Mouse (Mus musculus): ENCODE data around the gene Gm20388. TPM values are rescaled to one million over a fixed set of nuclear protein-coding genes. Genes with fewer than 3 reads are reported as not detected.

Gm20388 gene
- polyA plus RNA-seq, 1 experiment from 2014 or later: 8.3 TPM

DNA sequence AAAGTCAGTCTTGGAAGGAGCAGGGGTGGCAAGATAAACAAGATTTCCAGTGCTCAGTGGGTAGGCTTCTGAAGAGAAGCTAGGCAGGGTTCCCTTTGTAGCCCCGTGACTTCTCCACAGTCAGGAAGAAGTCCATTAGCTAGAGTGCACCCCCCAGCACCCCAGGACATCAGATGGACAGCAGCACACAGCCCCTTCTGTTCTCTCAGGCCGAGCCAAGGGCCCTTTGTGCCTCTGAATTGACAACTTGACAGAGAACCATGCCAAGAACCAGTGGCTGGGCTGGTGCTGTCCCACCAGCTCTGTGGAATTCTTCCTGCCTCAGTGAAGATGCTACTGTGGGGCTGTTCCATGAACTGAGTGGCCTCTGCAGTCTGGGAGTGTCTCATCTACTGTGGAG lies 1947.1 kb downstream of the Gm20388 start:
- DNase-seq (ENCODE audit: low spot score) (no peak), ATAC-seq (replicated peaks; ENCODE audit: low FRiP score, low TSS enrichment, low read depth) (no peak)
- Histone ChIP-seq H3K4me2 (ENCODE audit: low read length) (no peak overlapping the region), H3K27ac (ENCODE audit: low read depth) (no peak overlapping the region), H3K9ac (ENCODE audit: low read length) (no peak overlapping the region), H3K4me3 (ENCODE audit: low read depth, low read length) (no peak overlapping the region), H3K4me1 (replicated peaks; ENCODE audit: control insufficient read depth, insufficient read depth, low read length) (no peaks in the 10 kb centered on the region), H3K36me3 (ENCODE audit: control insufficient read depth, insufficient read depth, low read length) (no peaks in the 10 kb centered on the region), H3K9me3 (ENCODE audit: control insufficient read depth, low read length) (no peaks in the 10 kb centered on the region), H3K27me3 (replicated peaks; ENCODE audit: control insufficient read depth, insufficient read depth, low read length) (no peaks in the 10 kb centered on the region)
- 45% methylated on average over 2 of the region's 2 CpGs for whole genome bisulfite sequencing

GRCm38 (mm10) chr8:121861276-121861675 lies 1950.6 kb downstream of the Gm20388 start:
- H3K27me3 ChIP-seq (replicated peaks; ENCODE audit: control insufficient read depth, insufficient read depth, low read length): no peaks in the 10 kb centered on the region
- ATAC-seq (replicated peaks; ENCODE audit: low FRiP score, low TSS enrichment, low read depth): no peak
- no peaks in the 10 kb centered on the region for H3K36me3 ChIP-seq (ENCODE audit: control insufficient read depth, insufficient read depth, low read length)
- H3K4me2 ChIP-seq (ENCODE audit: low read length): no peak overlapping the region
- no peaks in the 10 kb centered on the region for H3K4me1 ChIP-seq (replicated peaks; ENCODE audit: control insufficient read depth, insufficient read depth, low read length)
- H3K9ac ChIP-seq (ENCODE audit: low read length): no peak overlapping the region
- H3K4me3 ChIP-seq (ENCODE audit: low read depth, low read length): no peak overlapping the region
- H3K9me3 ChIP-seq (ENCODE audit: control insufficient read depth, low read length): no peaks in the 10 kb centered on the region
- H3K27ac ChIP-seq (ENCODE audit: low read depth): no peak overlapping the region
- DNase-seq (ENCODE audit: low spot score): no peak
- WGBS: 58% methylated on average over 6 of the region's 6 CpGs

GRCm38 (mm10) chr8:121861806-121862548 lies 1951.3 kb downstream of the Gm20388 start:
- Histone ChIP-seq H3K4me2 (ENCODE audit: low read length) (no peak overlapping the region), H3K27me3 (replicated peaks; ENCODE audit: control insufficient read depth, insufficient read depth, low read length) (no peaks in the 10 kb centered on the region), H3K4me1 (replicated peaks; ENCODE audit: control insufficient read depth, insufficient read depth, low read length) (no peaks in the 10 kb centered on the region), H3K4me3 (ENCODE audit: low read depth, low read length) (no peak overlapping the region), H3K27ac (ENCODE audit: low read depth) (no peak overlapping the region), H3K9me3 (ENCODE audit: control insufficient read depth, low read length) (no peaks in the 10 kb centered on the region), H3K36me3 (ENCODE audit: control insufficient read depth, insufficient read depth, low read length) (no peaks in the 10 kb centered on the region), H3K9ac (ENCODE audit: low read length) (no peak overlapping the region)
- WGBS: 67% methylated on average over 12 of the region's 12 CpGs
- DNase-seq (ENCODE audit: low spot score): no peak
- no peak for ATAC-seq (replicated peaks; ENCODE audit: low FRiP score, low TSS enrichment, low read depth)

DNA sequence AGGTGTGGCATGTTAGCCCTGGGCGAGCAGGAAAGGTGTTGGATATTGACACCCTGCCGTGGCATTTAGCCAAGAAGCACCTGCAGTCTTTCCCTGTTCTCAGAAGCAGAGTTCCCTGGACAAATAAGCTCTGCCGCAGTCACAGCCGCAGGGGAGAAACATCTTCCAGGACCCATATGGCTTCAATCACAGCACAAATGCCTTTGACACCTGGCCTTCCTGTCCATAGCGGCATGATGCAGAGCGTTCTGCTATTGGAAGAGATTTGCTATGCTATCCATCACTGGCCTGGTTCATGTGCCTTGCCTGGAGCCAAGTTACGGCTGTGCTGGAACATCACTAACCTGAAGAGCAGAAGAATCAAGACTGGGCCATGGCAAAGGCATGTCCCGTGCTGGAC lies 1954.7 kb downstream of the Gm20388 start:
- no peak for ATAC-seq (replicated peaks; ENCODE audit: low FRiP score, low TSS enrichment, low read depth)
- no peaks in the 10 kb centered on the region for H3K4me1 ChIP-seq (replicated peaks; ENCODE audit: control insufficient read depth, insufficient read depth, low read length)
- DNase-seq (ENCODE audit: low spot score): no peak
- no peak overlapping the region for H3K4me3 ChIP-seq (ENCODE audit: low read depth, low read length)
- H3K9ac ChIP-seq (ENCODE audit: low read length): no peak overlapping the region
- H3K27me3 ChIP-seq (replicated peaks; ENCODE audit: control insufficient read depth, insufficient read depth, low read length): no peaks in the 10 kb centered on the region
- H3K9me3 ChIP-seq (ENCODE audit: control insufficient read depth, low read length): no peaks in the 10 kb centered on the region
- H3K36me3 ChIP-seq (ENCODE audit: control insufficient read depth, insufficient read depth, low read length): no peaks in the 10 kb centered on the region
- H3K27ac ChIP-seq (ENCODE audit: low read depth): no peak overlapping the region
- 50% methylated on average over 8 of the region's 8 CpGs for WGBS
- no peak overlapping the region for H3K4me2 ChIP-seq (ENCODE audit: low read length)

GRCm38 (mm10) chr8:121868196-121868595 lies 1957.6 kb downstream of the Gm20388 start:
- Histone ChIP-seq H3K4me1 (replicated peaks; ENCODE audit: control insufficient read depth, insufficient read depth, low read length) (peaks cover 11% of the 10 kb centered on the region), H3K27ac (ENCODE audit: low read depth) (no peak overlapping the region), H3K4me2 (ENCODE audit: low read length) (no peak overlapping the region), H3K9me3 (ENCODE audit: control insufficient read depth, low read length) (no peaks in the 10 kb centered on the region), H3K36me3 (ENCODE audit: control insufficient read depth, insufficient read depth, low read length) (no peaks in the 10 kb centered on the region), H3K27me3 (replicated peaks; ENCODE audit: control insufficient read depth, insufficient read depth, low read length) (no peaks in the 10 kb centered on the region), H3K4me3 (ENCODE audit: low read depth, low read length) (no peak overlapping the region), H3K9ac (ENCODE audit: low read length) (no peak overlapping the region)
- no peak for DNase-seq (ENCODE audit: low spot score)
- 89% methylated on average over 5 of the region's 5 CpGs for WGBS
- ATAC-seq (replicated peaks; ENCODE audit: low FRiP score, low TSS enrichment, low read depth): no peak

DNA sequence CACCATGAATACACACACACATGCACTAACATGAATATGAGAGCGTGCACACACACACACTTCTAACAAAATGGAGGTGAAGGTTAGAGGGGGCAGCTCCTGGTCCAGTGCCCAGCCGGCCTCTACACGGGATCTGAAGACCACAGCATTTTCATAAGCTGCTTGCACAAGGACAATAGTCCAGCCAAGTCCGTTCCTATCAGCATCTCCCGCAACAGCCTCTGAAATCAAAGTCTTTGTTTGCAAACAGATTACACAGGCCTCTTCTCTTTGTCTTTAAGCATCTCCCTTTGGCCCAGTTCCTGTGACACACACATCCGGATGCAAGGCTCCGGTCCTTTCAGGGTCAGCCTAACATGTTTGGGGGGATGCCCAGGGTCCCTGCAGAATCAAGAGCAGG lies 1958.3 kb downstream of the Gm20388 start:
- no peak for DNase-seq (ENCODE audit: low spot score)
- Histone ChIP-seq H3K9ac (ENCODE audit: low read length) (no peak overlapping the region), H3K36me3 (ENCODE audit: control insufficient read depth, insufficient read depth, low read length) (no peaks in the 10 kb centered on the region), H3K4me1 (replicated peaks; ENCODE audit: control insufficient read depth, insufficient read depth, low read length) (peaks cover 11% of the 10 kb centered on the region), H3K27ac (ENCODE audit: low read depth) (no peak overlapping the region), H3K9me3 (ENCODE audit: control insufficient read depth, low read length) (no peaks in the 10 kb centered on the region), H3K4me2 (ENCODE audit: low read length) (no peak overlapping the region), H3K4me3 (ENCODE audit: low read depth, low read length) (no peak overlapping the region), H3K27me3 (replicated peaks; ENCODE audit: control insufficient read depth, insufficient read depth, low read length) (no peaks in the 10 kb centered on the region)
- WGBS: 87% methylated on average over 7 of the region's 7 CpGs
- no peak for ATAC-seq (replicated peaks; ENCODE audit: low FRiP score, low TSS enrichment, low read depth)

- H3K27me3 ChIP-seq (replicated peaks; ENCODE audit: control insufficient read depth, insufficient read depth, low read length): no peaks in the 10 kb centered on the region
- 86% methylated on average over 2 of the region's 2 CpGs for WGBS
- DNase-seq (ENCODE audit: low spot score) (no peak), ATAC-seq (replicated peaks; ENCODE audit: low FRiP score, low TSS enrichment, low read depth) (no peak)
- no peak overlapping the region for H3K4me3 ChIP-seq (ENCODE audit: low read depth, low read length)
- H3K36me3 ChIP-seq (ENCODE audit: control insufficient read depth, insufficient read depth, low read length): no peaks in the 10 kb centered on the region
- H3K27ac ChIP-seq (ENCODE audit: low read depth): no peak overlapping the region
- H3K9me3 ChIP-seq (ENCODE audit: control insufficient read depth, low read length): no peaks in the 10 kb centered on the region
- H3K4me2 ChIP-seq (ENCODE audit: low read length): no peak overlapping the region
- peaks cover 22% of the 10 kb centered on the region for H3K4me1 ChIP-seq (replicated peaks; ENCODE audit: control insufficient read depth, insufficient read depth, low read length)
- H3K9ac ChIP-seq (ENCODE audit: low read length): no peak overlapping the region
Observed at GRCm38 (mm10) chr8:121870190-121870589, 1959.5 kb downstream of the Gm20388 start.

GRCm38 (mm10) chr8:121871833-121872440 lies 1961.3 kb downstream of the Gm20388 start:
- Histone ChIP-seq H3K36me3 (ENCODE audit: control insufficient read depth, insufficient read depth, low read length) (no peaks in the 10 kb centered on the region), H3K4me1 (replicated peaks; ENCODE audit: control insufficient read depth, insufficient read depth, low read length) (peaks cover 29% of the 10 kb centered on the region), H3K4me2 (ENCODE audit: low read length) (no peak overlapping the region), H3K4me3 (ENCODE audit: low read depth, low read length) (no peak overlapping the region), H3K9me3 (ENCODE audit: control insufficient read depth, low read length) (no peaks in the 10 kb centered on the region), H3K27me3 (replicated peaks; ENCODE audit: control insufficient read depth, insufficient read depth, low read length) (no peaks in the 10 kb centered on the region), H3K9ac (ENCODE audit: low read length) (no peak overlapping the region), H3K27ac (ENCODE audit: low read depth) (no peak overlapping the region)
- DNase-seq (ENCODE audit: low spot score) (peak; percentile 61), ATAC-seq (replicated peaks; ENCODE audit: low FRiP score, low TSS enrichment, low read depth) (0 out of 2 replicates have a peak, but pooled peaks have one; percentile 13)
- WGBS: 19% methylated on average over 10 of the region's 10 CpGs

DNA sequence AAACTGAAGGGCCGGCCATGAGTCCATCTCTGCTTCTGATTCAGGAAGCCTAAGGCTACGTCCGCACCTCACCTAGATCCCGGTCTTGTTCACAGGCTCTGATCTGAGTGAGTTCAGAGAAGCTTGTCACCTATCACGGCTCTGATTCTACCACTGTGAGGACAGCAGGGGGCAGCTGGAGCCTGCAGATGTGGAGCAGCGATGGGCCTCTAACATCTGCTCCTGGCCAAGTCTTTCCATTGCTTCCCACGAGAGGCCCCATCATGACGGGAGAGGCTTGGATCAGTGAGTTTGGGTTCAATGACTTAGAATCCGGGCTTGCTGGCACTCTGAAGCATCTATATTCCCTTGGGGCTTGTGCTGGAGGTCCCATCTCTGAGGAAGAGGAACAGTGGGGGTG lies 1963.4 kb downstream of the Gm20388 start:
- H3K4me2 ChIP-seq (ENCODE audit: low read length): no peak overlapping the region
- H3K4me1 ChIP-seq (replicated peaks; ENCODE audit: control insufficient read depth, insufficient read depth, low read length): peaks cover 29% of the 10 kb centered on the region
- DNase-seq (ENCODE audit: low spot score) (peak; percentile 79), ATAC-seq (replicated peaks; ENCODE audit: low FRiP score, low TSS enrichment, low read depth) (peak; percentile 53)
- H3K9me3 ChIP-seq (ENCODE audit: control insufficient read depth, low read length): no peaks in the 10 kb centered on the region
- no peak overlapping the region for H3K4me3 ChIP-seq (ENCODE audit: low read depth, low read length)
- no peaks in the 10 kb centered on the region for H3K27me3 ChIP-seq (replicated peaks; ENCODE audit: control insufficient read depth, insufficient read depth, low read length)
- H3K36me3 ChIP-seq (ENCODE audit: control insufficient read depth, insufficient read depth, low read length): no peaks in the 10 kb centered on the region
- no peak overlapping the region for H3K9ac ChIP-seq (ENCODE audit: low read length)
- peak overlapping the region; percentile 34; the same call in 1 of the 2 replicates for H3K27ac ChIP-seq (ENCODE audit: low read depth)
- 44% methylated on average over 9 of the region's 9 CpGs for WGBS
